Mouse (Mus musculus): Measurements from ENCODE around the gene Mtch1.

DNA sequence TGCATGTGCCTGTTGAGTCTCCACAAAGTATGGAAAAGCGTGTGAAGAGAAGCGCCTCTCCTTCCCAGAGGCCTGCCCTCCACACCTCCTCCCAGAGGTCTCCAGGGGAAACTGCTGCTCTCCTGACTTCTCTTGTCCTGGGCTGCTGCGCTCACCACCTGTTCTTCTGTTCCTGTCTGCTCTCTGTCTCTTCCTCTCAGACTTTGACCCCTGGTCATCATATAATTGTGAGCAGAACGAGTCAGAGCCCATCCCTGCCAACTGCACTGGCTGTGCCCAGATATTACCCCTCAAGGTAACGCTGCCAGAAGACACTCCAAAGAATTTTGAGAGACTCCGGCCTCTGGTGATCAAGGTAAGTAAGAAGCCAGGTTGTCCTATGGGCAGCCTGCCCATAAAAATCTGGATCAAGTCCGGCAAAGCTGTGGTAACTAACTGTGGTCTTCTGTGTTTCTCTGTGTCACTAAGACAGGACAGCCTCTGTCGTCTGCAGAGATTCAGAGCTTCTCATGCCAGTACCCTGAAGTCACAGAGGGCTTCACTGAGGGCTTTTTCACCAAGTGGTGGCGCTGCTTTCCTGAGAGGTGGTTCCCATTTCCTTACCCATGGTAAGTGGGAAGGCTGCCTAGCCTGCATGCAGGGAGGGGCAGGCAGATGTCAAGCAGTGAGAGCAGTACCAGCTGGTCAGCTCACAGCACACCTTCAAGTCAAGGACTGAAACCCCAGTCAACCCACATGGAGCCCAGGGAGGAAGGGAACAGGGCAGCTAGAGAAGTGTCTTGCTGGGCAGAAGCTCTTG is 53.7 kb downstream of the Mtch1 start:
- TF ChIP-seq CTCF (IDR thresholded peaks at IDR 0.05; ENCODE audit: borderline replicate concordance, insufficient read depth, low read depth, low read length), result peak; percentile 19; the same call in 1 of the 2 replicates
- no peak for TF ChIP-seq POLR2A (IDR thresholded peaks at IDR 0.05; ENCODE audit: borderline replicate concordance, insufficient read depth, low read length)

Data from cerebellum, adult 2 months (tissue).